Mouse (Mus musculus): ENCODE data around the gene Cyren.

GRCm38 (mm10) chr6:34900990-34901389 is 23.1 kb upstream of the Cyren start:
- TF ChIP-seq GATA1 (IDR thresholded peaks at IDR 0.05; ENCODE audit: low read length): no peak
- TF ChIP-seq TAL1 (IDR thresholded peaks at IDR 0.05; ENCODE audit: low read length): no peak
